Mouse (Mus musculus) WW6 (cell line): ENCODE measurements around the gene Fam163a.
A peak's percentile ranks its signal among the peaks of the same experiment; 100 is the strongest.

ENCODE experiments used
- DNase-seq: peaks from one replicate; pipeline ENCODE4 v3.0.0-alpha.2; 2013; ENCODE audit warnings: low read depth, low spot score

The Fam163a gene

GRCm38 (mm10) chr1:156201069-156201468 lies 3.8 kb downstream of the Fam163a start:
- DNase-seq: no peak

- DNase-seq: no peak
These were observed 7.2 kb downstream of the Fam163a start for GRCm38 (mm10) chr1:156197588-156197987.

- no peak for DNase-seq
These were observed 11.5 kb downstream of the Fam163a start for GRCm38 (mm10) chr1:156193292-156193691.

- no peak for DNase-seq
These were observed 12.0 kb downstream of the Fam163a start for GRCm38 (mm10) chr1:156192853-156193252.

GRCm38 (mm10) chr1:156186646-156187045 lies 18.2 kb downstream of the Fam163a start:
- no peak for DNase-seq

GRCm38 (mm10) chr1:156184158-156184571 lies 20.7 kb downstream of the Fam163a start:
- no peak for DNase-seq

GRCm38 (mm10) chr1:156183176-156183958 lies 21.5 kb downstream of the Fam163a start:
- no peak for DNase-seq

GRCm38 (mm10) chr1:156179875-156180274 lies 25.0 kb downstream of the Fam163a start:
- no peak for DNase-seq

- DNase-seq: no peak
These were observed 36.1 kb downstream of the Fam163a start for GRCm38 (mm10) chr1:156168737-156169136.

GRCm38 (mm10) chr1:156116770-156117169 lies 88.1 kb downstream of the Fam163a start:
- DNase-seq: no peak

- DNase-seq: no peak
These were observed 90.8 kb downstream of the Fam163a start for GRCm38 (mm10) chr1:156113884-156114499.

GRCm38 (mm10) chr1:156112142-156112541 lies 92.7 kb downstream of the Fam163a start:
- no peak for DNase-seq

- no peak for DNase-seq
These were observed 93.1 kb downstream of the Fam163a start for GRCm38 (mm10) chr1:156111728-156112127.

- peak; percentile 63 for DNase-seq
These were observed 93.7 kb downstream of the Fam163a start for GRCm38 (mm10) chr1:156111090-156111489.

- DNase-seq: no peak
These were observed 96.4 kb downstream of the Fam163a start for GRCm38 (mm10) chr1:156108400-156108799.

GRCm38 (mm10) chr1:156107424-156107823 lies 97.4 kb downstream of the Fam163a start:
- DNase-seq: no peak

GRCm38 (mm10) chr1:156105381-156105780 lies 99.4 kb downstream of the Fam163a start:
- no peak for DNase-seq

GRCm38 (mm10) chr1:156103763-156104162 lies 101.1 kb downstream of the Fam163a start:
- DNase-seq: no peak

GRCm38 (mm10) chr1:156091811-156092210 lies 113.0 kb downstream of the Fam163a start:
- DNase-seq: no peak

GRCm38 (mm10) chr1:156090042-156090441 lies 114.8 kb downstream of the Fam163a start:
- DNase-seq: no peak

GRCm38 (mm10) chr1:156089561-156089960 lies 115.3 kb downstream of the Fam163a start:
- DNase-seq: no peak

- DNase-seq: no peak
These were observed 117.2 kb downstream of the Fam163a start for GRCm38 (mm10) chr1:156087586-156087985.

- DNase-seq: no peak
These were observed 119.1 kb downstream of the Fam163a start for GRCm38 (mm10) chr1:156085770-156086169.
